Mouse (Mus musculus) G1E (cell line): ENCODE results near the gene Runx1.

Experiments
- CTCF ChIP-seq: IDR thresholded peaks from 2 replicates; pipeline ENCODE4 v1.5.1; 2012; ENCODE audit warnings: low read depth, low read length, inconsistent platforms, mixed read lengths
- GATA1 ChIP-seq: IDR thresholded peaks from 2 replicates; pipeline ENCODE4 v1.6.1; 2012; ENCODE audit warnings: borderline replicate concordance, low read length, inconsistent platforms, mixed read lengths

DNA sequence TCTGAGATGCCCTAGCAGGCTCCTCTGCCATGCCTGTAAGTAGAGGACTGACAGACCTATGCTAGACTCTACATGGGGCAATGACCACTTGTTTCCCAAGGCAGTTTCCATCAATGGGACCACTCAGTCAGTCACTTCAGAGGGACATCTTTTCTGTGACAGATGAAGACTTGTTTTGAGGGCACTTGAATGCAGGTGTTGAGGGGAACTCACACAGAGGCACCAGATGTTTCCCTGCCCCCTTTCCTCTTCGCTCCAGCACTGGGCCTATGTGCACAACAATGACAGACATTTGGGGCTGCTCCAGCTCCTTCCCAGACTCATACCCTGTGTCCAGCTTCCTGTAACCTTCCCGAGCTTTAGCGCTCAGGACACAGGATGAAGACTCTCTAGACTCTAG lies 65.9 kb downstream of the Runx1 start:
- TF ChIP-seq CTCF (no peak), GATA1 (no peak)
